Mouse (Mus musculus): ENCODE measurements around the gene Klrg2. TPM values are rescaled to one million over a fixed set of nuclear protein-coding genes. Genes with fewer than 3 reads are reported as not detected.

Gene Klrg2
- total RNA-seq, 2 experiments from 2014 or later: 1.2 to 1.9 TPM

- no peak for DNase-seq (ENCODE audit: low spot score in 2 of 2)
Observed at GRCm38 (mm10) chr6:38632826-38633225, 4.2 kb downstream of the Klrg2 start.

GRCm38 (mm10) chr6:38629556-38629955, 7.5 kb downstream of the Klrg2 start:
- no peak for DNase-seq (ENCODE audit: low spot score in 2 of 2)

- no peak for DNase-seq (ENCODE audit: low spot score in 2 of 2)
Observed at GRCm38 (mm10) chr6:38627486-38627885, 9.6 kb downstream of the Klrg2 start.

- DNase-seq (ENCODE audit: low spot score in 2 of 2): no peak
Observed at GRCm38 (mm10) chr6:38627081-38627480, 10.0 kb downstream of the Klrg2 start.

GRCm38 (mm10) chr6:38626086-38626485, 11.0 kb downstream of the Klrg2 start:
- DNase-seq (ENCODE audit: low spot score in 2 of 2): no peak

GRCm38 (mm10) chr6:38624439-38624838, 12.6 kb downstream of the Klrg2 start:
- no peak for DNase-seq (ENCODE audit: low spot score in 2 of 2)

- DNase-seq (ENCODE audit: low spot score in 2 of 2): no peak
Observed at GRCm38 (mm10) chr6:38623457-38623856, 13.6 kb downstream of the Klrg2 start.

GRCm38 (mm10) chr6:38622406-38622805, 14.6 kb downstream of the Klrg2 start:
- no peak for DNase-seq (ENCODE audit: low spot score in 2 of 2)

- no peak for DNase-seq (ENCODE audit: low spot score in 2 of 2)
Observed at GRCm38 (mm10) chr6:38609892-38610291, 27.1 kb downstream of the Klrg2 start.

- no peak for DNase-seq (ENCODE audit: low spot score in 2 of 2)
Observed at GRCm38 (mm10) chr6:38597481-38597880, 39.6 kb downstream of the Klrg2 start.

- no peak for DNase-seq (ENCODE audit: low spot score in 2 of 2)
Observed at GRCm38 (mm10) chr6:38581711-38582110, 55.3 kb downstream of the Klrg2 start.

GRCm38 (mm10) chr6:38580112-38580857, 56.8 kb downstream of the Klrg2 start:
- DNase-seq (ENCODE audit: low spot score in 2 of 2): no peak

- no peak for DNase-seq (ENCODE audit: low spot score in 2 of 2)
Observed at GRCm38 (mm10) chr6:38576096-38576495, 60.9 kb downstream of the Klrg2 start.

Other genes starting within 250 kb of the Klrg2 start
- gene Ubn2, start 203.3 kb downstream of the Klrg2 start, total RNA-seq (2021): 10 to 100 TPM; 36.4 to 39.4 TPM
- gene Fmc1, start 103.7 kb downstream of the Klrg2 start, total RNA-seq (2021): 100 to 1,000 TPM in 1 of 2 experiments, 10 to 100 TPM in 1; 99.5 to 103 TPM
- 100 to 1,000 TPM; 225 to 239 TPM for gene Luc7l2, start 85.9 kb downstream of the Klrg2 start, total RNA-seq (2021)
- 1 to 10 TPM; 6.0 to 7.0 TPM for gene Clec2l, start 25.8 kb upstream of the Klrg2 start, total RNA-seq (2021)
- 1 to 10 TPM; 4.4 to 4.6 TPM for gene Tbxas1, start 238.2 kb upstream of the Klrg2 start, total RNA-seq (2021)
- 100 to 1,000 TPM in 1 of 2 experiments, 10 to 100 TPM in 1; 97.4 to 117 TPM for gene Hipk2, start 238.9 kb upstream of the Klrg2 start, total RNA-seq (2021)